Mouse (Mus musculus) layer of hippocampus, adult 6 months (tissue): ENCODE results near the gene Rnf7. TPM values are rescaled to one million over a fixed set of nuclear protein-coding genes. Genes with fewer than 3 reads are reported as not detected.

Source experiments
- long read RNA-seq, 2 experiments: library from polyadenylated mRNA; unstranded; transcript quantifications; one replicate each; pipeline ENCODE4 v2.0.0; 2019 to 2020
- polyA plus RNA-seq: library from polyadenylated mRNA; unstranded; fragments of <200 nt; fragmentation: Nextera tagmentation; gene quantifications from 2 replicates; pipeline ENCODE4 v1.2.3, GENCODE M21; 2021

Rnf7 gene
- 267 and 268 TPM in 2 replicates for polyA plus RNA-seq
- long read RNA-seq, experiment 1, transcript Rnf7-201 (3 exons, 1,232 nt), result major isoform, 274 of 286 reads
- long read RNA-seq, experiment 1, partial matches to known transcripts, result 0 of 286 reads
- long read RNA-seq, experiment 1, other reads (novel, unspliced or antisense), result 11 of 286 reads
- long read RNA-seq, experiment 2, transcript Rnf7-201 (3 exons, 1,232 nt), result major isoform, 188 of 191 reads
- long read RNA-seq, experiment 2, partial matches to known transcripts, result 0 of 191 reads
- long read RNA-seq, experiment 2, other reads (novel, unspliced or antisense), result 3 of 191 reads

DNA sequence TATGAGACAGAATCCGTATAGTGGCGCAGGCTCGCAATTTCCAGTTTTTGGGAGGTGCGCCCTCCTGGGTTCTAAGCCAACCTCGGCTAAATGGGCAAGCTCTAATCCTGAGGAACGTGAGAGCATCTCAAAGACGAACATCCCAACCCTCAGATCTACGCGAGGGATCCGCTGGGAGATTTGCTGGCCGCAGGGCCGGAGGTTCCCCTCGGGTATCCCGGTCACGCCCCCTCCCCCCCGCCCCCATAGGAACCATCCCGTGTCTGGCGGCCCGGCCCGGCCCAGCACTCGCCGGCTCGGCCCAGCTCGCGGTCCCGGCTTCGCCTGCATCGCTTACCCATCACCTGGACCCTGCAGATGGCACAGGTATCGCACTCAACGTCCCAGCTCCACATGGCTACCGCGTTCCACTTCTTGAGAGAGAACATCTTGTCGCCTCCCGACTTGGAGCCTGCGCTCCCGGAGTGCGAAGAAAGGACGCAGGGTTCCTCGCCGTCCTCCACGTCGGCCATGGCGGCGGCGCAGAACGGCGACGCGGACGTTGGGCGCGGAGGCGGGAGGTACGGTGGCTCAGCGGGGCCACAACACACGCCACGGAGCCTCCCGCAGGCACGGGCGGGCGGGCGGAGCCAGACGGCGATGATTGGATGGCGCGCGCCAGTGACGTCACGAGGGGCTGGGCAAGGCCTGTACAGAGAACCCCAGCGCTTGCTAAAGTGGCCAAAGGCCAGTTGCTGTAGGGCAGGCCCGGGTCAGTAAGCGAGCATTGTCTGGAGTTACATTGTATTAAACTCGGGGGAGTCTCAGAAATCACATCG is at the start of gene Rnf7:
Rnf7 (minus strand) TSS at position 605 of the 818 bp plus-strand sequence.

DNA sequence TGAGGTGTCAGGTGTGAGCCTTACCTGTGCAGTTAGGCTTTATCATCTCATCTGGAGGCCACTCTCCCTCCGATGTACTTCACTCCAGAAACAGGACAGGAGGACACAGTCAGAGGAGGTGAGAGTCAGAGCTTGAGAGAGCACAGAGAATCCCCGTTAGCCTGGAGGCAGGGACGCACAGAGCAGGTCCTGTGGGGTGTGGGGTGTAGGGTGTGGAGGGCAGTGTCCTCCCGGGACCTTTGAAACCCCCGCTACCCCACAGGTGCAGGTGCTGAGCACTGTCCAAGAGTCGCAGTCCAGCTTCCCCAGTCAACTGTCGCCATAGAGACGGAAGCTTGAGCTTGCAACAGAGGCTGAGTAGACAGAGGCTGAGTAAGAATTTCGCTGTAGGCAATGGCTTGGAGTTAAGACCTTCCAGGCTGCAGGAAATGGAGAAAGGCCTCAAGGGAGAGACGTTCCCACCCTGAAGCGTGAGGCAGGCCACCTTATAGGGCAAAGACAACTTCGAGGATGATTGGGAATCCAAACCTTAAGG is 46.6 kb upstream of the Rnf7 start, which contains the start of gene Gm28729:
Gm28729 (minus strand) TSS at position 293 of the 535 bp plus-strand sequence.

Other genes starting within 250 kb of the Rnf7 start
- gene Atp1b3, start 114.2 kb downstream of the Rnf7 start, polyA plus RNA-seq, result 69.7 and 76.8 TPM in 2 replicates
- 0.24 and 0.93 TPM in 2 replicates for gene Gm28729, start 46.6 kb upstream of the Rnf7 start, polyA plus RNA-seq
- gene Rasa2, start 152.9 kb upstream of the Rnf7 start, polyA plus RNA-seq, result 6.7 and 8.2 TPM in 2 replicates